Mouse (Mus musculus): Measurements from ENCODE around the gene Trak1.

GRCm38 (mm10) chr9:121293187-121293586, 4.1 kb upstream of the Trak1 start:
- TF ChIP-seq CTCF (IDR thresholded peaks at IDR 0.05; ENCODE audit: low read depth, low read length), result no peak
- TF ChIP-seq EP300 (IDR thresholded peaks at IDR 0.05; ENCODE audit: insufficient read depth, low read depth, low read length), result no peak
- TF ChIP-seq POLR2A (IDR thresholded peaks at IDR 0.05; ENCODE audit: insufficient read depth, low read length), result no peak

Measured in ES-Bruce4 (cell line).